Mouse (Mus musculus) cerebral cortex, adult 2 months (tissue): ENCODE results near the gene Rspo1.

Source experiments
- WGBS: fragments of 180-500 bp; shearing (Covaris S2); methylation state at CpG from one replicate; pipeline ENCODE4 v1.1.7; 2018; 5-methylcytosine and 5-hydroxymethylcytosine counted together

The Rspo1 gene

DNA sequence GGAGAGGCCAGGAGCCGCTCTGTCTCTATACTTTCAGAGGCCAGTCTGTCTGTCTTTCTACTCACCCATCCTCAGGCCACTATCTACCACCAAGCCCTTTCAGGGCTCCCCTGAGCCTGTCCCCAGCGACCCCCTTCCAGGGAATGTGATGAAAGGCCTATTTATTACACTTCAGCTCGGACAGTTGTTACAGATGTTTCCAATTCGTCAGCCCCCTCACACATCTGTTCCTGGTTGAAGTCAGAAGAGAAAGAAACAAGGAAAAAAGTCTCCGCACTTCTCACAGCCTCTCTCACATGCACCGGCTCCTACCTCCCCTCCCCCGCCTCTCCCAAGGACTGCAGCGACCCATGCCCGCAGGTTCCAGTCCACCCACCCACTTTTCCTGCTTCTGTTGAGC is 13.9 kb upstream of the Rspo1 start:
- 59% methylated on average over 9 of the region's 9 CpGs for WGBS

DNA sequence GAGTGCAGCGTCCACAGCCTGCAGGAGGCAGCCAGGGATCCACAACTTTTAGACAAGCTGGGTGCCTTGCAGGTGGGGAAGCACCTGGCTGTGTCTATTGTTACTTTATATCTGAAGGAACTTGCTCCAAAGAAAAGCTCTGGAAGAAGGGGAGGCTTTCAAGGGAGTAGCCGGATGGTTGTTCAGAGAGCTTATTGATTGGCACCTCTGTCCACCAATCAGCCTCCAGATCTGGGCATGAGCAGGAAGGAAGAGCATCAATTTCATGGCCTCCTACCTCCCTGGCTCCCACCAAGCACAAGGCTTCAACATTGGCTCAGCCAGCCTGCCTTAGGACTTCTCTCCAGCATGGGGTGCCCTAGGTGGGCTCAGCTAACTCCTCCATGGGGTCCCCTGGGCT is 12.9 kb upstream of the Rspo1 start:
- WGBS: 74% methylated on average over 2 of the region's 2 CpGs

DNA sequence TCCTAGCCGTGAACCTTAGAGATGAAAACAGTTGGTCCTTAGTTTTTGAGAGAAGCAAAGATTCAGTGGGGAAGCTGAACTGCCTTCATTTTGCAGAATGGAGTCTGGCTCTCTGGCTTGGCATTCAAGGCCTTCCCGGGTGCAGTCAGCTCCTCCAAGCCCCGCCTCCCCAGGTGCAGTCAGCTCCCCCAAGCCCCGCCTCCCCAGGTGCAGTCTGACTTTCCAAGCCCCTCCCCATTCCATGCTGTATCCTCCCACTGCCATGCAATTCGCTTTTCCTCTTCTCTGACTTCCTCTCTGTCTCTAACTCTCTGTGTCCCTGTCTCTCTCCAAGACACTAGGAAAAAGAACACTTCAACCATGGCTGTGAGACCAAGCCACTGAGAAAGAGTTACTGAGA is 8.0 kb upstream of the Rspo1 start:
- WGBS: 42% methylated on average over 5 of the region's 5 CpGs

DNA sequence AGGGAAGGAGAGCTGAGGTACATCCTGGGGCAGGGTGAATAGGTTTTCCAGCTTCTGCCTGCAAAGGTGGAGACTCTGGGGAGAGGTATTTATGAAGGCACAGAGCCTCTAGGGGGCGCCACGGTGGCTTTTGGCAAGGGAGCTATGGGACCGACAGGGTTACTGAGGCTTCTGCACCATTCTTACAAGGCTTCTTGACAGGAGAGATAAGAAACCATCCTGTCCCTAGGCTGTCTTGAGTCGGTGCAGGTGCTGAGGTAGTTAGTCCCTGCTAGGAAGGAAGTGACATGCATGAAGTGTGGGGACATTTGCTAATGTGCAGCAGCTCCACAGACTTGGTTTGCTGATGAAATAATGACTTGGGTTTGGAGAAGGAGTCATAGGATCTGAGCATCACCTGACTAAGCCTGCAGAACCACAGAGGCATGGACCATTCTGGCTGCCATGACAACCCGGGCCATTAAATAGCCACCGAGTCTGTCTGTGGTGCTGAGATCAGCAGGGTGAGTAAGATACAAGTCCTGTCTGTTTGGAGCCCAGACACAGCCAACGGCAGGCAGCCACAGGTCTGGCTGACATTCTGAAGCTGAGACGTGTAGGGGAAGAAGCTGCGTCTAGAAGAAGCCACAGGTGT is 2.2 kb upstream of the Rspo1 start:
- WGBS: 16% methylated on average over 9 of the region's 9 CpGs

DNA sequence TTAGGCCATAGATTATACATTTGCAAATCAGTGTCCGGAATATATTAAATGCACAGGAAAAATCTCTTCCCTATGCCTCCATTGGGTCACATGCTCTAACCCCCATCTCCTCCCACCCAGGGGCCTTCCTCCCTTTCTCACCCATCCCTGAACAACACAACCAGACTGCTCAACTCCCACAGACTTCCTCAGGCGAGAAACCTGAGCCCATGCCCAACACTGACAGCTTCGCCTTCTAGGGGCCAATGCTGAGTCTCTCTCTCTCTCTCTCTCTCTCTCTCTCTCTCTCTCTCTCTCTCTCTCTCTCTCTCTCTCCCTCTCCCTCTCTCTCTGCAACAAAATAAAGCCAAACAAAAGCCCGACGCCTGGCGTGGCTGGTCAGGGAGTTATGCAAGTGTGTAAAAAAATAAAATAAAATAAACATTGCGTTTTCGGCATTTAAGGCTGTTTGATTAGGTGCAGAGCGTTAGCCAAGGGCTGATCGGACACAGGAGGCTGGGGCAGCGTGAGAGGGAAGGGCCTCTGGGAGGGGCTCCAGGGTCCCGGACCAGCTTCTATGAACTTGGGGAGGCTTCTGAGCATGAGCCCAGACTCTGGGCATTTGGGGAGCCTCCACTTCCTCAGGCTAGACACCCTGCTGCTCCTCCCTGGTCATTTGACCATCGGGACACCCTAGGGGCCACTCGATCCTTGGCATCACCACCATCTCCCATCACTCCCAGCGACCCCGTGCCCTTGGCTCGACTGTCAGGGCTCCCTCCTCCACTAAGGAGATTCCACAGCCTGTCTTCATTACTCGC is 1.2 kb upstream of the Rspo1 start:
- 20% methylated on average over 17 of the region's 18 CpGs for WGBS

DNA sequence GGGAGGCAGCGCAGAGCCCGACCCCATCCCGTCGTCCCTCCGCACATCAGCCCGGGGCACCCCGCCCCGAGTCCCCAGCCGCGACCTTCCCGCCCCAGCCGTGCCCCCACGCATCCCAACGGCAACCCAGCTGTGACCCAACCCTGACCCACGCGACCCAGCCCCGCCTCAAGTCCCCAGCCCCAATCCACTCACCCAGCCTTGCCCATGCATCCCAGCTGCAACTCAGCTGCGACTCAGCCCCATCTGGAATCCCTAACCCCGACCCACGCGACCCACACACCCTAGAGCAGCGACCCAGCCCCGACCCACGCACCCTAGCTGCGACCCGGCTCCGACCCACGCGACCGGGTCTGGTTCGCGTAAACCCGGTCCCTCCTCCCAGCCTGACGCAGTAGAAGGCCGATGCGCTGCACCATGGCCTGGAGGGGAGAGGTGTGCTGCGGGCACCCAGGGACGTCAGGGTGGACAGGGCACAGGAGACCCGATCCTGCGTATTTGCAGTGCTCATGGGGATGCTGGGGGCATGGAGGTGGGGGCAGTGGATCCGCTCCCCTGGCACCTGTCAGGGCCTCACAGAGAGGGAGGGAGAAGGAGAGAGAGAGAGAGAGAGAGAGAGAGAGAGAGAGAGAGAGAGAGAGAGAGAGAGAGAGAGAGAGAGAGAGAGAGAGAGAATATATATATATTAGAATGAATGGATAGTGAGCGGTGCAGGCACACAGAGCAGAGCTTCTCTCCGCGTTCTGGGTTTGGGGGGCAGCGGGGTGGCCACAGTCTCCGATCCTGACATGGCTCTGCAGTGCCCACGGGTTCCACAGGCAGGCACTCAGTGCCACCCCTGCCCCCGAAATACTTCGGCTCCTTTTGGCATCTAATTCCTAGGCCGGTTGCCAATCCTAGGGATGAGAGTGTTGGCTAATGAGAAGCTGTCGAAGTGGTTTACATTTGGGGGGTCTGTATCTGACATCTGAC is 795 bp downstream of the Rspo1 start:
- 3% methylated on average over 51 of the region's 51 CpGs for WGBS

DNA sequence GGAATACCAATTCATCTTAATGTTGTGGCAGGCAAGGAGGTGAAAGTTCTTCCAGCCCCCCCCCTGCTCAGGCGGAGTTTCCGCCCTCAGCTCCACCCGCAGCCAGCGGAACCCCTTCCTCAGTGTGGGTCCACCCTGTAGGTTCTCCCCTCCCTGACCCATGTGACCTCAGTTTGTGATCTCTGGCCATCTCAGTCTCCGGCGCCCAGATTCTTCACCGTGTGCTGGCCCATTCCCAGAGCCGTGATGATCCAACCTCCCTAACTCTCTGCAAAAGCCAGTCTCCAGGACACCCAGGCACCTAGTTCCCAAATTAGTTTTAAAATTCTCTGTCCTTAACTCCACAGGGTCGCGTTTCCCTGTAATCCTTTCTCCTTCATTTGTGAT is 1.5 kb downstream of the Rspo1 start:
- WGBS: 30% methylated on average over 10 of the region's 10 CpGs

DNA sequence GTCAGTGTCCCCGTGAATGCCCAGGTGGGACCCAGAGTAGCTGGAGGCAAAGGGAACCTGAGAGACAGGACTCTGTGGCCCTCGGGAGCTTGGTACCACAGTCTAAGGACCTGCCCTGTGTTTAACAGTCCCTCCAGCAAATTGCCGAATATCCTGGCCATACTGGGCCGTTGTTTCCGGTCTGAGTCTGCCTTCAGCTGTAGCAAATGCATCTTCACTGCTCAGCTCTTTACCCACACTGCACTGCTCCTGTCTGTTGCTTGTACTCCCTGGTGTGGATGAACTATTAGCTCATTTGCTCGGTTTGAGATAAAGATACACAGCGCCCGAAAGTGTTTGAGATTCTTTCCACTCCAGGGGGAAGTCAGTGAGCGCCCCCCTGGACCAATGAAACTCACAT is 2.2 kb downstream of the Rspo1 start:
- WGBS: 46% methylated on average over 9 of the region's 9 CpGs

DNA sequence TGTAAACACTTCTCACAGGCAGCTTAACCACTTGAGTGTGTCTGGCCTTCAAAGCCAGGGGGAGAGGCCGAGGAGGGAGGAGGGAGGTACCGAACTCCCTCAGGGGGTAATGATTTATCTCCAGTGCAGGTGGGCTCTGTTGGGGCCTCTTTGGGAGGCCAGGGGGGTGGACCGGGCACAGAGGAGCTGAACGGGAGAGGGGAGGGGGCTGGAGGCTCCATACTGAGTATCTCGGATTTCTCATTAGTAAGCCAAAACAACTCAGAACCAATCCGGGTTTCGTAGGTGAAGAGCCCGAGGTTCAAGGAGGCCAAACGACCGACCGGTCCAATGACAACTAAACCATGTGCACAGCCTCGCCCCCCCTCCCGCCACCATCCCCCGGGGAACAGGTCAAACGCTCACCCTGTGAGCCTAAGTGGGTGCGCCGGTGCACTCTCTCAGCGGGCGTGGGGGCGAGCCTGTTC is 3.6 kb downstream of the Rspo1 start:
- WGBS: 35% methylated on average over 20 of the region's 20 CpGs

DNA sequence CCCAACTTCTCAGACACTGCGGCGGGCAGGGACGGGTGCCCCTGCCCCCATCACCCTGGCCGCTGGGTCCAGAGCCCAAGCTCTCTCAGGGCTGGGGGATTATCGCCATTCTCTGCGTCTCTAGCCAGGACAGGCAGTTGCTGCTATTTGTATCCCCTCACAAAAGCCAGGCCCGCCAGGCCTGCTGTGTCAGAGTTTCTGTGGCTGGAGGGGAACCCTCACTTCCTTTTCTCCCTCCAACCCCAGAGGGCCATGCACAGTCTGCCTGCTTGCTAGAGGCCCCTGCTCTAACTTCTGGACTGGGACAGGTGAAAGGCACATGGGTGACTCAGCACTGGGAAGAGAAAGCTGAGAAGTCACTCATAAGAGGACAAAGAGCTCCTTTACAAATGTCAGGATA is 4.1 kb downstream of the Rspo1 start:
- WGBS: 30% methylated on average over 7 of the region's 7 CpGs

DNA sequence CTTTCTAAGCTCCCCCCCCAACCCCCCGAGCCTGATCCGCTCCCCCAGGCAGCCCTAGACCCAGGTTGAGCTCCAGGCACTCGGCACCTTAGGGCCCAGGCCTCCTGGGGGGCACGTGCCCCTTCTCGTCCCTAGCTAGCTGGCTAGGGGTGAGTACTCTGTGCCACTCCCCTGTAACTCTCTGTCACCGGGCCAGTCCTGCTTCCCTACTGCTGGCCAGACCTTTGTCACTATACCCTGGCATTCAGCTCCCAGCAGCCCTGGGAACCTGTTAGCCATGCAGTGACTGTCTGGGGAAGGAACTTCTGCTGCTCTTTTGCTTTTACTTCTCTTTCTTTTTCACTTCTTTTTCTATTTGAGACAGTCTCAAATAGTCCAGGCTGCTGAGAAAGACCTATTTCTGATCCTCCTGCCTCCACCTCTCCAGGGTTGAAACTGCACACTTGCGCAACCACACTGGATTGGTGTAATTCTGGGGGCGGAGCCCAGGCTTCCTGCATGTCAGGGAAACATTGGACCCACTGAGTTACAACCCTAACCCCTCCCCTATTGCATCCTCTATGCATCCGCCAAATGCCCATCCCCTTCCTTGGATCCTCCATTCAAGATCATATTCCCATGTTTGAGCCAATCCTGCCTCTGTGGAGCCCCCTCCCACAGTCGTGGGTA is 11.4 kb downstream of the Rspo1 start:
- WGBS: 73% methylated on average over 10 of the region's 10 CpGs

DNA sequence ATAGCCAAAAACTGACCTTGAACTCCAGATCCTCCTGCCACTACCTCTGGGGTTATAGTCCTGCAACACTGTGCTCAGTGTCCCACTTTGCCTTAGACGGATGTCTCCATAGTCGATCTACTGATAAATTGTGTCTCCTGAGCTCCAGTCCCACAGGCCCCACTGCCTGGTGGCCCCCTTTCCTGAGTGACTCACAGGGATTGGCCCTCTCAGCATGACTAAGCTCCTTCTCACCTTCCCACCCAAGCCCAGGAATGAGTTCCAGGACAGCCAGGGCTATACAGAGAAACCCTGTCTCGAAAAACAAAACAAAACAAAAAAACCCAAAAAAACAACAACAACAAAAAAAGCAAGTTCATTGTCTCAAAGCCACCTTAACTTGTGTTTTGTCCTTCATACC is 13.3 kb downstream of the Rspo1 start:
- WGBS: 69% methylated on average over 3 of the region's 3 CpGs

DNA sequence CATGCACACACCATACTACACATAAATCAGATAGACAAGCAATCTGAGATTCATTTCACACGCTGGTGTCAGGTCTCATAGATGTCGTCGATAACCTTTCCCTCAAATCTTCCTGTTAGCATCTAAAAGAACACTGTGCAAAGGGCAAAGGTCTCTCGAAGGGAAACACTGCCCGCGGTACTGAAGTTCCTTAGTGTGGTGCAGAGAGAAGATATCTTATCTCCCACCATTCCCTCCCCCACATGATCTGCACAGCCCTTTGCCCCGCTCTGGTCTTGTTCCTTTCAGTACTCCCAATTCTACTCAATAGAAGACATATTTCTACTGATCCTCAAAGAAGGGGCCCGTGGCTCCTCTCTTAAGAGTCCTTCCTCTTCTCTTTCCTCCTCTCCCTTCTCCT is 16.7 kb downstream of the Rspo1 start:
- 86% methylated on average over 8 of the region's 8 CpGs for WGBS

DNA sequence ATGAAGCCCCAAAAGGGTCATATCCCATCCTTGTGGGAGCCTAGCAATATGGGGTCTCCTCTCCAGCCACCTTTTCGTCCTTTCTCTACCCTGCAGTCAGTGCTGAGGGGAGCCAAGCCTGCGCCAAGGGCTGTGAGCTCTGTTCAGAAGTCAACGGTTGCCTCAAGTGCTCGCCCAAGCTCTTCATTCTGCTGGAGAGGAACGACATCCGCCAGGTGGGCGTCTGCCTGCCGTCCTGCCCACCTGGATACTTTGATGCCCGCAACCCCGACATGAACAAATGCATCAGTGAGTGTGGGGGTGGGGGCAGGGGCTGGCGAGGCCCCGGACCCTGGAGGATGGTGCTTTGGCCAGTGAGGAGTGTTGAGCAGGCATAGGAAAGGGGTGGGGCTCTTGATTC is 18.7 kb downstream of the Rspo1 start:
- 61% methylated on average over 12 of the region's 12 CpGs for WGBS

DNA sequence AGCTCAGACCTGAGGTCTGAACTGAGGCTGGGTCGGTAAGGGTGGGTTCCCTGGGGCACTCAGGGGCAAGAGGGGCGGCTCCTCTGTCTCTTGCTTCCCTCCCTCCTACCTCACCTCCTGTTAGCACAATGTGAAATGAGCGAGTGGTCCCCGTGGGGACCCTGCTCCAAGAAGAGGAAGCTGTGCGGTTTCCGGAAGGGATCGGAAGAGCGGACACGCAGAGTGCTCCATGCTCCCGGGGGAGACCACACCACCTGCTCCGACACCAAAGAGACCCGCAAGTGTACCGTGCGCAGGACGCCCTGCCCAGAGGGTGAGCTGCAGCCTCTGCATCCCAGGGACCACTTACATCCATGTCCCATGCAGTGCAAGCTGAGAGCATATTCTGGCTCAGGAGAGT is 21.2 kb downstream of the Rspo1 start:
- 66% methylated on average over 15 of the region's 15 CpGs for WGBS

DNA sequence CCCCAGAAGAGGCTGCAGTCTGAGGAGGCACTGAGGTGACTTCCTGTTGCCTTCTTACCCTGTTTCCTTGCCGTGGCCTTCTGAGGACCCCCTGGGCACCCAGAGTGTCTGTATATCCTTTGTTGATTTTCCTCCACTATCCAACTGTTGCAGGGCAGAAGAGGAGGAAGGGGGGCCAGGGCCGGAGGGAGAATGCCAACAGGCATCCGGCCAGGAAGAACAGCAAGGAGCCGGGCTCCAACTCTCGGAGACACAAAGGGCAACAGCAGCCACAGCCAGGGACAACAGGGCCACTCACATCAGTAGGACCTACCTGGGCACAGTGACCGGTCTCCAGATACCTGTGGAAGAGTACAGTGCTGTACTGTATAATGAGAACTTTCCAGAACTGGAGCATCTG is 22.0 kb downstream of the Rspo1 start:
- 59% methylated on average over 6 of the region's 6 CpGs for WGBS

DNA sequence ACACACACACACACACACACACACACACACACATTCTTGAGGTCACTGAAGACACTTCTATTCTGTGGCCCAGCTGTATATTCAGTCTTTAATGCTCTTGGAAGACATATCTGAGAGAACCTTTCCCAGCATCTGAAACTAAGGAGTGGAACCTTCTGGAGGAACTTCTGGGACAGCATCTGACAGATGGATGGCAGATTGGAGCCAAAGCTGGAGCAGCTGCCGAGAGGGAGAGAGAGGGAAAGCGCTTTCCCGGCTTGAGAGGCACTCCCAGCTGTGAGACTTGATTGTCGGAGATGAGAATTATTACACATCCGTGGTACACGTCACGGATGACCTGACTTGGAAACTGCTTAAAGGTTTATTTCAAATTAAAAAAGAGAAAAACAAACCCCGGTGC is 22.5 kb downstream of the Rspo1 start:
- WGBS: 53% methylated on average over 8 of the region's 8 CpGs

DNA sequence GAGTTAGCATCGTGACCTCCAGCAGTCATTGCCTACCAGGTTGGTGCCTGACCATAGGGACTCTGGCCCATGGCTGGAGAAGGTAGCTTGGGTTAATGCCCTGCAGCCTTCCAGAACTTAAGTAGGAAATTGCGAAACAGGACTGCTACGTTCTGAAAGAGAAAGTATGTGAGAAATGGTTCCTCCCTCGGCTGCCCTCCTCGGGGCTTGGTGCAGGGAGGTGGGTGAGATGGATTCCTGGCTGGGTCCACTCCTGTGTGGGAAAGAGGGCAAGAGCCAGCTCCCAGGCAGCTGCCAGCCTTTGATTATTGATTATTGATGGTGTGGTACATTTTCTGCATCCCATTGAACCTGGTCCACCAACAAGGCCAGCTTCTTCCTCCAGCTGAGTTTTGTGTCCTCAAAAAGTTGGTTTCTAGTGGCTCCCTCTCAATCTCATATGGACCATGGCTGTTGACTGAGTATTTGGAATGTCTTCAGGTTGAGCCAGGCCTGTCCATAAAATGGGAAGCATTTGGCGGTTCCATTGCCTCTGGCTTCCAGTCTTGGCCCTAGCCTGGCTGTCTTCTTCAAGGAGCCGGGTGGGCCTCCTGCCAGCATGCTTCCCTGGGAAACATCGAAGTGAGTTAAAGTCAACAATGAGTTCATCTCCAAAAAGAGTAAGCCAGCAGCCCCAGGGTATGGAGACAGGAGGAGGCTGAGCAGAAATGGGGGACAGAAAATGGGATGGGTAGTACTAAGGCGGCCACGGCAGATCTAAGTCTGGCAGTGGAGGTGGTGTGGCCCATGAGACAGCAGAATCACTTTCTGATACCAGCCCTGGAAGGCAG is 29.8 kb downstream of the Rspo1 start, which contains the start of gene Gnl2:
Gene Gnl2, plus strand, starts transcription at position 780 of the 830 bp plus-strand sequence.
- WGBS: 75% methylated on average over 10 of the region's 10 CpGs

DNA sequence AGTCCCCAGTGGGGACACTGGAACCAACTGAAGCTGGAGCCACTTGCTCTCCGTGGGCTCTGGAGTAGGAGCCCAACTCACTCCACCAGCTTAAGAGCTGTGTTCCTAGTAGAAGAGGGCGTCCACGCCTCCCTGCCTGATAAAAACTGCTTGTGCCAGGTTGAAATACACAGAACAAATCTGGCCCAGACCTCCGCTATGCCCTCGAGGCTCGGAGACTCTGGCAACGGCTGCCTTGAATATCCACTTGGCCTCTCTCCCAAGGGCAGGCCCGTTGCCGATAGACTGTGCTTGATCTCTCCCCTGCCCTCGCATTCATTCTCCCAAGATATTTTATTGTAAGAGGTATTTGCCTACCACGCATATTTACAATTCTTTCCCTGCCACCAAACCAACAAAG is 31.2 kb downstream of the Rspo1 start:
- WGBS: 76% methylated on average over 11 of the region's 11 CpGs

DNA sequence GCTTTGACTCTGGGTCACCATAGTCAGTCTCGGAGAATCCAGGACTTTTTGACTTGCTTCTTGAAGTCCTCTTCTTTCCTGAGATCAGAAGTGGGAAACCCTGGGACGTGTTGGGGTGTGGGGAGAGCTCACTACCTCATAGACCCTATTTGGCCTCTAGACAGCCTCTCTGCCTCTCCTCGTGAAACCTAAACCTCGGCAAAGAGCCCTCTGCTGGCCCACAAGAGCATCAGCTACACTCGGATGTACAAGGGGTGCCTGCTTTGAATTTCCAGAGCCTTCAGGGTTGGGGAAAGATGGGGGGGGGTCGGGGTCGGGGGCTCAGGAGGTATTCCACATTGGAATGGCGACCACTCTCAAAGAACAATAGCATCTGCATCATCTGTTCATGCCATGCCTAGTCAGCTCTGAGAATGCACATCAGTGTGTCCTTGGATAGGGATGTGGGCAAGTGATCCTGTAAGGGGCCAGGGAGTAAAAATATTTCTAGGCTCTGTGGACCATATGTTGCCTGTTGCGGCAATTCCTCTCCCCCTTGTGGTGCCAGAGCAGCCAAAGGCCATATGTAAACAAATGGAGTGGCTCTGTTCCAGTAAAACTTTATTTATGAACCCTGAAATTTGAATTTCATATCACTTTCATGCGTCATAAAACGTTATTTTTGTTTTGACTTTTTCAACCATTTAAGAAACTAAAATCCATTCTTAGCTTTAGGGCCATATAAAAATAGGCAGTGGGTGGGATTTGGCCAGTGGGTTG is 34.7 kb downstream of the Rspo1 start:
- WGBS: 26% methylated on average over 11 of the region's 11 CpGs
